Mouse (Mus musculus): Measurements from ENCODE around the gene Mettl7a2. TPM values are rescaled to one million over a fixed set of nuclear protein-coding genes. Genes with fewer than 3 reads are reported as not detected.

The Mettl7a2 gene
- total RNA-seq, 2 experiments from 2014 or later, result 0.68 to 1.1 TPM

GRCm38 (mm10) chr15:100388886-100389285, 35.9 kb downstream of the Mettl7a2 start:
- intact Hi-C loops (cut with DNase I), result no loop called here
- DNase-seq, result no peak

GRCm38 (mm10) chr15:100391066-100391465, 38.1 kb downstream of the Mettl7a2 start:
- DNase-seq, result no peak
- intact Hi-C loops (cut with DNase I), result no loop called here

- no peak for DNase-seq
- intact Hi-C loops (cut with DNase I), result no loop called here
Observed at GRCm38 (mm10) chr15:100391599-100391998, 38.6 kb downstream of the Mettl7a2 start.

- intact Hi-C loops (cut with DNase I), result no loop called here
- no peak for DNase-seq
Observed at GRCm38 (mm10) chr15:100393016-100393415, 40.0 kb downstream of the Mettl7a2 start.

DNA sequence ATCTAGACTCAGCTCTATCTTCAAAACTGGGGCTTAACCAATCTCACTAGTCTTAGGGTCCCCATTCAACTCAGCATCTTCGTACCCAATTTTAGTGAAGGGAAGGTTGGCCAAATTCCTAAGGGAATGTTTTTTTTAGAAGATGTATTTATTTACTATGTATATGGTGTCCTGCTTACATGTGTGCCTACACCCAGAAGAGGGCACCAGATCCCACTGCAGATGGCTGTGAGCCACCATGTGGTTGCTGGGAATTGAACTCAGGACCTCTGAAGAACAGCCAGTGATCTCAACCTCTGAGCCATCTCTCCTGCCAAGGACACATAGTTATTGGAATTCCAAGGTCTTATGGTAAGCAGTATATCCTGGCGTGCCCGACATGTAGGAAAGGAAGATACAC, 42.6 kb downstream of the Mettl7a2 start:
- DNase-seq, result no peak
- intact Hi-C loops (cut with DNase I), result no loop called here

DNA sequence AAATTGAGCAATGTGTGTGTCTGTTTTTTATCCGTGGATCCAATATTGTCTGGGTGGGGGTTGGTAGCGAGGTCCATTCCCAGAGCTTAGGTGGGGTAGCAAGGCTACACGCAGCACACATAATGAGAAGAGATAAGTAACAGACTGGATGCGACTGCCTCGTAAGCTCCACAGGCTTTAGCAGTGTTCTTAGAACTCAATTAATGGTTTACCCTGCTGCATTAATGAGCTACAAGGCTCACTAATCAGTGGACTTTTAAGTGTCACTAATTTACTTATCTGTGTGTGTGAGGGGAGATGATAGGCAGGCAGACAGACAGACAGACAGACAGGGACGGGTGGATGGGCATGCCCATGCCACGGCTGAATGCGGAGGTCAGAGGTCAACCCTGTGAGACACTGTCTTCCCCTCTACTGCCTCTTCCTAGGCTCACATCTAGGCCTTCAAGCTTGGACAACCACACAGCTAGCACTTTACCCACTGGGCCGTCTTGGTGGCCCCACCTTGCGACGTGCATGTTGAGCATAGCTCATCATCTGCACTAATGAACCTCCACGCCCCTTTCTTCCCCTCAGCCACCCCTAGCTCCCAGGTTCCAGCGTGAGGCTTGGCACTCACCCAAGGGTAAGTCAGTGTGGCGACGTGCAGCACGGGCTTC, 47.7 kb downstream of the Mettl7a2 start:
- DNase-seq, result no peak
- intact Hi-C loops (cut with DNase I), result no loop called here

DNA sequence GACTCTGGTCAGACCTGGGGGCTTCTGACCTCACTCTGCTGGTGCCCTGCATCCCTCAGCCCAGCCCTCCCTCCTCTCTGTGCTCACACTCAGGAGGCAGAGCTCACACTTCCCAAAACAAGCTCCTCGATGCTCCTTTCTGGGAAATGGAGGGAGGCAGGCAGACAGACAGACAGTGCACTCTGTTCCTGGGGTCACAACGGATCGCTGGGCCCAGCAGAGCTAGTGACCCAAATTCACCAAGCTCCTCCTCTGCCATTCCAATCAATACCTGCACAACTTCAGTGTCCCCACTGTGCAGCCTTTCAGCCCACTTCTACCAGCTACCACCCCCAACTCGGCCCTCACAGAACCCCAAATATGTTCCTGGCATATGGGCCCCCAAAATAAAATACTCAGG, 48.8 kb downstream of the Mettl7a2 start:
- DNase-seq, result no peak
- intact Hi-C loops (cut with DNase I), result no loop called here

- intact Hi-C loops (cut with DNase I), result no loop called here
- DNase-seq, result no peak
Observed at GRCm38 (mm10) chr15:100402347-100402746, 49.3 kb downstream of the Mettl7a2 start.

GRCm38 (mm10) chr15:100402798-100403197, 49.8 kb downstream of the Mettl7a2 start:
- intact Hi-C loops (cut with DNase I), result no loop called here
- DNase-seq, result no peak

DNA sequence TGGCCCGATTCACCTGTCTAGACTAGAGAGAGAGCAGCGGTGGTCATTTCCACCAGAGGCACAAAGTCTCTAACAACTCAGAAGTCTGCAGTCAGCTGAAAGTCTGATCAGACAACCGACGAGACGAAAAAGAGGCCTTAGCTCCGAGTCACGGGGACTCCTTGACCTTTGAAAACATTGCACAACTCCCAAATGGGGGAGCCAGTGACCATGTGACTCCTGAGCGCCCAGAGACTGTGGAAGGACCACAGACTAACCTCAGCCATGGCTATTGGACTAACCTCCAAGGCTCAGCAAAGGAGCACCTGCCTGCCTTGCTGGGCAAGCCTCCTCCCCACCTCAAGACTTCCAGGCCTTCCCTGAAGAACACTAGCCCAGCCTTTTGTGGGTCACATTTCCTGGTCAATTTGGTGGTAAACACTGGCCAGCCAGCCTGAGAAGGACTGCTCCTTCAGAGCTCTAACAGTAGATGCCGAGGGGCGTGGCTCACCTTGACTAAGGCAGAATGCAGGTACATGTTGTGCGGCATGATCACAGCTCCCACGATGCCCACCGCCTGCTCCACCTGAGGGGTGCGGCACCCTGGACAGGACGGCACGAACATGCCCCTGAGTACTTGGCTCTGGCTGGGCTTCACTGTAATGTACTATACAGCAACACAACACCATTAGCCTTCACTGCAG, 50.5 kb downstream of the Mettl7a2 start:
- no peak for DNase-seq
- intact Hi-C loops (cut with DNase I), result no loop called here

GRCm38 (mm10) chr15:100406088-100406487, 53.1 kb downstream of the Mettl7a2 start:
- intact Hi-C loops (cut with DNase I), result no loop called here
- DNase-seq, result no peak

DNA sequence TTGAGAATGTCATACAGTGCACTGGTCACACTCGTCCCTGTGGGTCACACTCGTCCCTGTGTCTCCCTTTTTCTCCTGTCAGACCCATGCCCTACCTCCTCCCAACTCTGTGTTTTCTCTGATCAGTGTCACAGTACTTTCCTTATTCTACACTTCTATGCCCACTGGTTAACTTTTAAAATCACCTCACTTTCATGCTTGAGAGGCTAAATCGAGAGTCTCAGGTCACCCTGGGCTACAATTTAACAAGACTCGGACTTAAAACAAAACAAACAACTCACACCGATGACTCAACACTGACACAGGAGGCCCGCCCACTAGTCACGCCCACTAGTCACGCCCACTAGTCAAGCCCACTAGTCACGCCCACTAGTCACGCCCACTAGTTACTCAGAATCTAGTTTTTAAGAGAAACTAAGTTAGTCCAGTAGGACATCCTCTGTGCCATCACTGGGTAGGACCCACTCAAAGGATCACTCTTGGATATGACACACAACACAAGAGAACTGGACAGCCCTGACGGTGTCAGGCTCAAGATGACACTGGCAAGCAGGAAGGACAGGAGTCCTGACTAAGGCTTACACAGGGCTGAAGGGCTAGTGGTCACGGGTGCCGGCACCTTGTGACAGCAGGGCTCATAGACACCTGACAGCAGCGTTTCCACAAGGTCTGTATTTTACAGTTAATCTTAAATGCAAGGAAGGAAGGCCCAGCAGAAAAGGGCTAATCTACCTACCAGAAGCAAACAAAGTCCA, 58.1 kb downstream of the Mettl7a2 start:
- DNase-seq, result no peak
- intact Hi-C loops (cut with DNase I), result no loop called here

Other genes starting within 250 kb of the Mettl7a2 start
- 10 to 100 TPM; 44.0 to 48.4 TPM for gene Atf1, start 125.4 kb upstream of the Mettl7a2 start, total RNA-seq (2021)
- gene Tmprss12, start 72.4 kb upstream of the Mettl7a2 start, total RNA-seq (2021), result not detected
- 10 to 100 TPM; 29.3 to 40.9 TPM for gene Mettl7a1, start 49.1 kb upstream of the Mettl7a2 start, total RNA-seq (2021)
- gene Mettl7a3, start 18.3 kb upstream of the Mettl7a2 start, total RNA-seq (2021), result not detected
- gene Methig1, start 51 bp upstream of the Mettl7a2 start, total RNA-seq (2021), result not detected
- gene Higd1c, start 11.3 kb downstream of the Mettl7a2 start, total RNA-seq (2021), result not detected
- not detected for gene Gm5475, start 68.9 kb downstream of the Mettl7a2 start, total RNA-seq (2021)
- gene Slc11a2, start 71.9 kb downstream of the Mettl7a2 start, total RNA-seq (2021), result 10 to 100 TPM; 53.6 to 58.2 TPM
- 10 to 100 TPM; 12.8 to 20.4 TPM for gene Letmd1, start 115.8 kb downstream of the Mettl7a2 start, total RNA-seq (2021)
- gene Csrnp2, start 142.3 kb downstream of the Mettl7a2 start, total RNA-seq (2021), result 1 to 10 TPM; 3.1 to 3.2 TPM
- gene Tfcp2, start 198.8 kb downstream of the Mettl7a2 start, total RNA-seq (2021), result 10 to 100 TPM; 14.3 to 15.8 TPM
- 10 to 100 TPM; 13.2 to 14.6 TPM for gene Pou6f1, start 246.8 kb downstream of the Mettl7a2 start, total RNA-seq (2021)